Mouse (Mus musculus): ENCODE data around the gene Pold2. TPM values are rescaled to one million over a fixed set of nuclear protein-coding genes. Genes with fewer than 3 reads are reported as not detected.

Gene Pold2
- polyA plus RNA-seq, 1 experiment from 2014 or later, result 128 TPM

DNA sequence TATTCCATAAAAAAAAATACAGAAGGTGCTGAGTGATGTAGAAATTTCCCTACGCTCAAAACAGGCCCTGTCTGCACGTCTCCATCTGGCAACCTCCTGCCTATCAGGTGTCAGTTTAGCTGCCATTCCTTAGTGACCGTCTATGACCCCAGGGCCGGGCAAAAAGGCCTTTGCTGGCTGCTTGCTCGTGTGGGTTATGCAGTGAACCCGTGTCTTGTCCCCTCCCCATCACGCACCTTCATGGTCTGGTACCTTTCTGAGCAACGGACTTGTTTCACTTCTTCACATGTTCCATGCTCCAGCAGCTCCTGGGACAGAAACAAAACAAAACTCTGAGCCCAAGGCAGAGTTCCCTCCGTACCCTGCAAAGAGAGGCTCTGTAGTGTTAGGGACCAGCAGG, 43.6 kb downstream of the Pold2 start:
- no peaks in the 10 kb centered on the region for H3K9me3 ChIP-seq (ENCODE audit: control insufficient read depth, low read length)
- no peak overlapping the region for H3K9ac ChIP-seq (ENCODE audit: low read depth, low read length)
- H3K4me3 ChIP-seq (ENCODE audit: low read length), result no peak overlapping the region
- H3K36me3 ChIP-seq (ENCODE audit: control insufficient read depth, insufficient read depth, low read length), result peaks cover 31% of the 10 kb centered on the region; the same call in 1 of the 2 replicates
- H3K4me1 ChIP-seq (ENCODE audit: control insufficient read depth, insufficient read depth, low read length), result no peaks in the 10 kb centered on the region; the same call in 1 of the 2 replicates
- H3K27me3 ChIP-seq (ENCODE audit: control insufficient read depth, insufficient read depth, low read length), result no peaks in the 10 kb centered on the region
- 60% methylated on average over 9 of the region's 9 CpGs for WGBS
- H3K4me2 ChIP-seq (replicated peaks; ENCODE audit: low read depth, low read length), result no peak overlapping the region
- ATAC-seq (ENCODE audit: low FRiP score, low TSS enrichment), result no peak
- H3K27ac ChIP-seq (ENCODE audit: low read depth, low read length), result no peak overlapping the region

DNA sequence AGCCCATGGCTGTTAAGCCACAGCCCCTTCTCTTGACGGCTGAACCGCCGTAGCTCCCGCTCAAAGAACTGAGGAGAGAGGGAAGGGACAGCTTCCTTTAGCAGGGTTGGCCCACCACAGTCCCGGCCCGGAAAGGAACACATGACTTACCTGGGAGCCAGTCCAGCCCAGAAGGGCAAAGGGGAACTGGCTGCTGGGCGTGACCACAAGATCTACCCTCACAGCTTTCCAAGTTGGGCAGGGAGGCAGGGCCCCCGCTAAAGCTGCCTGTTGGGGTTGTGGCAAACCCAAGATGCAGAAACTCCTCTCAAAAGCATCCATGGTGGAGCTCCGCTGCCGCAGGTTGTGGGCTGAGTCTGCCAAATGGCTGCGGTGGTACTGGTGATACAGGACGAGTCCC, 48.8 kb downstream of the Pold2 start:
- peaks cover 45% of the 10 kb centered on the region for H3K36me3 ChIP-seq (ENCODE audit: control insufficient read depth, insufficient read depth, low read length)
- no peaks in the 10 kb centered on the region for H3K4me1 ChIP-seq (ENCODE audit: control insufficient read depth, insufficient read depth, low read length)
- no peak for ATAC-seq (ENCODE audit: low FRiP score, low TSS enrichment)
- no peaks in the 10 kb centered on the region for H3K27me3 ChIP-seq (ENCODE audit: control insufficient read depth, insufficient read depth, low read length)
- no peaks in the 10 kb centered on the region for H3K9me3 ChIP-seq (ENCODE audit: control insufficient read depth, low read length)
- no peak overlapping the region for H3K4me2 ChIP-seq (replicated peaks; ENCODE audit: low read depth, low read length)
- no peak overlapping the region; the same call in 1 of the 2 replicates for H3K9ac ChIP-seq (ENCODE audit: low read depth, low read length)
- H3K27ac ChIP-seq (ENCODE audit: low read depth, low read length), result no peak overlapping the region
- H3K4me3 ChIP-seq (ENCODE audit: low read length), result no peak overlapping the region
- WGBS, result 95% methylated on average over 12 of the region's 12 CpGs

DNA sequence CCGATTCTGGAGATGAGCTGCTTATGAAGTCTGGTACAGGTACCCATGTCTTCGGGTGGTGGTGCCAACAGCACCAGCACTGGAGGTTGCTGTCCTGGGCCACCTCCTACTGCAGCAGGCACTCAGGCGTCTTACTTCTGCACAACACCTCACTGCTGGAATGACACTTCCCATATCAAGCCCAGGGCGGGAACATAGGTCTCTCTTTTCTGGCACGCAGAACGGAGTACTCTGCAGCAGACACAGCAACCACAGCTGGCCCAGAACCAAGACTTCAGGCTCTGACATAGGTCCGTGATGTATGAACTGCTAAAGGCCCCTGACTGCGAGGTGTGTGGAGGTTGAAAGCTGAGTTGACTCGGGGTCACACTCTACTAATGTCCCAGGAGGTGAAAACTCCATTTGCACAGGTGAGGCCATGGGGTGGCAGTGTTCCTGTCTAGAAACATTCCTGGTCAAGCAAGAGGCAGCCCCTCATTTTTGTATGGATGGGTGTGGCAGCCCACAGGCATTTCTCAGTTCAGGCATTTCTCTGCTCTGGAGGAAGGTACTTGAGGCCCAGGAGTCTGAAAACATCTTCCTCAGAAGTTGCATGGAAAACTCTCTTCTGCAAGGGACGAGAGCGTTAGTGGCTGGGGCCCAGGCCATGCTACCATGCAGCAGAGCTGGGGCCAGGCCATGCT, 49.4 kb downstream of the Pold2 start:
- no peak overlapping the region for H3K4me2 ChIP-seq (replicated peaks; ENCODE audit: low read depth, low read length)
- H3K27ac ChIP-seq (ENCODE audit: low read depth, low read length), result no peak overlapping the region
- no peak overlapping the region for H3K9ac ChIP-seq (ENCODE audit: low read depth, low read length)
- no peaks in the 10 kb centered on the region for H3K27me3 ChIP-seq (ENCODE audit: control insufficient read depth, insufficient read depth, low read length)
- H3K4me3 ChIP-seq (ENCODE audit: low read length), result no peak overlapping the region
- no peak for ATAC-seq (ENCODE audit: low FRiP score, low TSS enrichment)
- peaks cover 41% of the 10 kb centered on the region for H3K36me3 ChIP-seq (ENCODE audit: control insufficient read depth, insufficient read depth, low read length)
- H3K4me1 ChIP-seq (ENCODE audit: control insufficient read depth, insufficient read depth, low read length), result no peaks in the 10 kb centered on the region
- no peaks in the 10 kb centered on the region for H3K9me3 ChIP-seq (ENCODE audit: control insufficient read depth, low read length)
- 88% methylated on average over 11 of the region's 11 CpGs for WGBS

DNA sequence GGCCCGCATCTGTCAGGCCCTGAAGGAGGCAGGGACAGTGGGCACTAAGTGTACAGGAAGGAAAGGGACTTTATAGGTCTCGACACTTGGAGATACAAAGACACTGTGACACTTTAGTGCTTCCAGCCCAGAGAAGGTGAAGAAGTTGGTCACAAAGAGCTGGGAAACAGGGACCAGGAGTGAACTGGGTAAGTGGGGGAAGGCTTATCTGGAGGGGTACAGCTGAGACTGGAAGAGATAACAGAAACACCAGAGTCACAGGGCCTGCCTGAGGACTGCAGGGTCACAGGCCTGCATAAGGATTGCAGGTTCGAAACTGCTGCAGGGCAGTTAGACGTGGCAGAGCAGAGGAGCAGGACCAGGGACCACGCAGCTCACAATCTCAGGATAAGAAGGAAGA, 50.2 kb downstream of the Pold2 start:
- H3K4me1 ChIP-seq (ENCODE audit: control insufficient read depth, insufficient read depth, low read length), result no peaks in the 10 kb centered on the region
- no peak overlapping the region for H3K9ac ChIP-seq (ENCODE audit: low read depth, low read length)
- H3K4me3 ChIP-seq (ENCODE audit: low read length), result no peak overlapping the region
- no peak for ATAC-seq (ENCODE audit: low FRiP score, low TSS enrichment)
- no peak overlapping the region for H3K4me2 ChIP-seq (replicated peaks; ENCODE audit: low read depth, low read length)
- 87% methylated on average over 5 of the region's 5 CpGs for WGBS
- no peak overlapping the region for H3K27ac ChIP-seq (ENCODE audit: low read depth, low read length)
- peaks cover 38% of the 10 kb centered on the region for H3K36me3 ChIP-seq (ENCODE audit: control insufficient read depth, insufficient read depth, low read length)
- no peaks in the 10 kb centered on the region for H3K27me3 ChIP-seq (ENCODE audit: control insufficient read depth, insufficient read depth, low read length)
- no peaks in the 10 kb centered on the region for H3K9me3 ChIP-seq (ENCODE audit: control insufficient read depth, low read length)

DNA sequence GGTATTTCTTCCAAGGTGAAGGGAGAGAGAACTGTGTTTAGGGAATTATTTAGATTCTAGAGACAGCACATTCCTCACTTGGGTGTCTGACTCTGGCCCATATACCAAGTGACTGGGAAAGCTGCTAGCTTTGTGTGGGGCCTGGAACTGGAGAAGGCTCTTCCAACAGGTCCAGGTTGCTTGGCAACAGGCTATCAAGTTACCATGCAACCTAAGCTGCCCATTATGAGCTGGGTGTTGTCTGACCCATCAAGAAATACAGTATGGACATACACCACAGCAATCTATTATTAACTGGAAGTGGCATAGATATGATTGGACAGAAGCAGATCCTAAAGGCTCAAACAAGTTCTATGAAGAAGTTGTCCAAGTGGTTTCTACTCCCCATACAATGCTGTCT, 52.7 kb downstream of the Pold2 start:
- Histone ChIP-seq H3K4me3 (ENCODE audit: low read length) (no peak overlapping the region), H3K4me1 (ENCODE audit: control insufficient read depth, insufficient read depth, low read length) (no peaks in the 10 kb centered on the region), H3K4me2 (replicated peaks; ENCODE audit: low read depth, low read length) (no peak overlapping the region), H3K9ac (ENCODE audit: low read depth, low read length) (no peak overlapping the region), H3K36me3 (ENCODE audit: control insufficient read depth, insufficient read depth, low read length) (peaks cover 19% of the 10 kb centered on the region), H3K27ac (ENCODE audit: low read depth, low read length) (no peak overlapping the region), H3K27me3 (ENCODE audit: control insufficient read depth, insufficient read depth, low read length) (no peaks in the 10 kb centered on the region), H3K9me3 (ENCODE audit: control insufficient read depth, low read length) (no peaks in the 10 kb centered on the region)
- ATAC-seq (ENCODE audit: low FRiP score, low TSS enrichment), result no peak

Other genes starting within 250 kb of the Pold2 start
- 206 and 264 TPM in 2 replicates for gene Mrps24, start 162.6 kb downstream of the Pold2 start, polyA plus RNA-seq (2014; fragmentation: Nextera tagmentation; extraction: Ambion mirVana)
- gene Urgcp, start 115.9 kb downstream of the Pold2 start, polyA plus RNA-seq (2014; fragmentation: Nextera tagmentation; extraction: Ambion mirVana), result 9.9 and 15.1 TPM in 2 replicates
- gene Dbnl, start 89.8 kb downstream of the Pold2 start, polyA plus RNA-seq (2014; fragmentation: Nextera tagmentation; extraction: Ambion mirVana), result 93.7 and 113 TPM in 2 replicates
- 3.3 and 4.4 TPM in 2 replicates for gene Pgam2, start 74.6 kb downstream of the Pold2 start, polyA plus RNA-seq (2014; fragmentation: Nextera tagmentation; extraction: Ambion mirVana)
- 6.6 and 9.1 TPM in 2 replicates for gene Polm, start 40.3 kb downstream of the Pold2 start, polyA plus RNA-seq (2014; fragmentation: Nextera tagmentation; extraction: Ambion mirVana)
- gene Aebp1, start 16.3 kb downstream of the Pold2 start, polyA plus RNA-seq (2014; fragmentation: Nextera tagmentation; extraction: Ambion mirVana), result 16.7 and 30.7 TPM in 2 replicates
- 1.5 and 2.4 TPM in 2 replicates for gene Myl7, start 20.5 kb upstream of the Pold2 start, polyA plus RNA-seq (2014; fragmentation: Nextera tagmentation; extraction: Ambion mirVana)
- 1.5 and 2.0 TPM in 2 replicates for gene Gck, start 71.8 kb upstream of the Pold2 start, polyA plus RNA-seq (2014; fragmentation: Nextera tagmentation; extraction: Ambion mirVana)
- 23.1 and 34.4 TPM in 2 replicates for gene Ykt6, start 77.4 kb upstream of the Pold2 start, polyA plus RNA-seq (2014; fragmentation: Nextera tagmentation; extraction: Ambion mirVana)
- 4.2 and 4.4 TPM in 2 replicates for gene Camk2b, start 188.1 kb upstream of the Pold2 start, polyA plus RNA-seq (2014; fragmentation: Nextera tagmentation; extraction: Ambion mirVana)

Measured in kidney, embryonic 14.5 days (tissue).